Comparison of ENCODE assay signal across 9 mouse cellular contexts in the genomic region with DNA sequence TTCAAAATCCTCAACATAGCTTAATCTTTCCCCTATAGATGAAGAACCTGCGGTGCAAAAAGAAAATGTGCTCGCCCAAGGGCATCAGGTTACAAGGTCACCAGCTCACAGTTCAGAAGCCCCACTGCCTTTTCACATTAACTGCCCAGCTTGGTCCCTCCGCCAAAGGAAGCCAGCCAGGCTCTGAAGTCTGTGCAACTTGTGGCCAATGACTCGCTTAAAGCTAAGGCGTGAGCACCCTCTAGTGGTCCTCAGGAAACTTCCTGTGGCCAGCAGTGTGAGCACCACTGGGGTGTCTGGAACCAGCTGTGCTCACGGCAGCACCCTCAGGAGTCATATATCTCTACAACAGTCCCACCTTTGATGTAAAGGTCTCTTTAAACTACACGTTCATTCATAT. TPM values are rescaled to one million over a fixed set of nuclear protein-coding genes. Genes with fewer than 3 reads are reported as not detected.
DNase-seq lines count a peak whose midpoint lies in the region; ATAC-seq and TF ChIP-seq lines count a peak whose summit lies in the region.
"Had no signal": no experiment of that assay in that cellular context is flagged by ENCODE, and none has a peak within 500 bp of the region (broad histone marks: within the 10 kb centered on the region; RNA-seq: fewer than 3 reads in every experiment).

No protein-coding gene starts in this region.

- TF ChIP-seq EP300 in MEL (IDR thresholded peaks at IDR 0.05; ENCODE audit: low read depth in 1 of 2, low read length in 2 of 2): no peak

- WGBS in forebrain, embryonic 15.5 days: 5% methylated on average over 7 of the region's 7 CpGs
- 2% methylated on average over 7 of the region's 7 CpGs for WGBS in hindbrain, embryonic 13.5 days

- TF ChIP-seq POLR2A in MEL (IDR thresholded peaks at IDR 0.05; ENCODE audit: control insufficient read depth in 1 of 2, insufficient read depth in 1 of 2, low read depth in 1 of 2, low read length in 2 of 2, poor library complexity in 1 of 2): no peak

- H3K4me2 ChIP-seq in forebrain, embryonic 15.5 days (replicated peaks): no peak overlapping the region
- H3K4me2 ChIP-seq in hindbrain, embryonic 13.5 days: no peak overlapping the region
- H3K4me2 ChIP-seq: limb, embryonic 15.5 days had no signal

- peak; percentile 94 for DNase-seq in MEL (ENCODE audit: low read depth, low spot score)
- peak; percentile 26 for DNase-seq in brain, embryonic 18.5 days (ENCODE audit: low read depth, low spot score)
- DNase-seq in layer of hippocampus, postnatal 36 days: peak; percentile 49 to 53
- DNase-seq in right cerebral cortex, adult 18-20 months: peak; percentile 73
- DNase-seq in urinary bladder, postnatal 36 days (ENCODE audit: low spot score in 2 of 2): peak; percentile 56 to 74

- H3K9ac ChIP-seq in MEL (ENCODE audit: control insufficient read depth, low read depth, low read length, poor library complexity, severe bottlenecking): 0 out of 2 replicates have a peak overlapping the region, but pooled peaks have one; percentile 21
- no peak overlapping the region for H3K9ac ChIP-seq in forebrain, embryonic 15.5 days (replicated peaks)
- H3K9ac ChIP-seq in hindbrain, embryonic 13.5 days: no peak overlapping the region
- H3K9ac ChIP-seq: limb, embryonic 15.5 days had no signal

- H3K4me1 ChIP-seq in MEL (ENCODE audit: control insufficient read depth in 1 of 2, insufficient read depth in 2 of 2, low read length in 2 of 2): no peaks in the 10 kb centered on the region
- peaks cover 12% of the 10 kb centered on the region; the same call in 1 of the 2 replicates for H3K4me1 ChIP-seq in forebrain, embryonic 15.5 days
- no peaks in the 10 kb centered on the region for H3K4me1 ChIP-seq in hindbrain, embryonic 13.5 days (replicated peaks)

- no peak overlapping the region for H3K27ac ChIP-seq in MEL (ENCODE audit: control insufficient read depth, low read depth, low read length)
- no peak overlapping the region for H3K27ac ChIP-seq in forebrain, embryonic 15.5 days (replicated peaks)
- H3K27ac ChIP-seq in hindbrain, embryonic 13.5 days: no peak overlapping the region
- H3K27ac ChIP-seq: limb, embryonic 15.5 days had no signal

- H3K4me3 ChIP-seq in MEL (ENCODE audit: control insufficient read depth in 1 of 2, insufficient read depth in 1 of 2, low read depth in 2 of 2, low read length in 2 of 2): peak overlapping the region in 1 of 2 experiments; percentile 20; a peak in 2 of 4 replicates
- H3K4me3 ChIP-seq in forebrain, embryonic 15.5 days: no peak overlapping the region
- H3K4me3 ChIP-seq in hindbrain, embryonic 13.5 days: no peak overlapping the region
- H3K4me3 ChIP-seq: limb, embryonic 15.5 days had no signal

- peak; percentile 82 for ATAC-seq in forebrain, embryonic 15.5 days (replicated peaks)
- ATAC-seq in hindbrain, embryonic 13.5 days (ENCODE audit: low FRiP score): peak; percentile 86
- ATAC-seq in megakaryocyte progenitor cell, adult 5-6 weeks (replicated peaks; ENCODE audit: poor library complexity): peak; percentile 98

- no peaks in the 10 kb centered on the region for H3K79me2 ChIP-seq in MEL (ENCODE audit: control insufficient read depth, insufficient read depth, low read length, poor library complexity)

- TF ChIP-seq CTCF in MEL (IDR thresholded peaks at IDR 0.05 in 2 of 3, conservative IDR thresholded peaks at IDR 0.05 in 1 of 3; ENCODE audit: control insufficient read depth in 1 of 3, insufficient read depth in 1 of 3, low read depth in 2 of 3, low read length in 3 of 3, poor library complexity in 1 of 3, severe bottlenecking in 1 of 3): peak; percentile 83 to 91 (median 89)

- H3K9me3 ChIP-seq in MEL (replicated peaks; ENCODE audit: insufficient read depth, low read length): no peaks in the 10 kb centered on the region
- no peaks in the 10 kb centered on the region for H3K9me3 ChIP-seq in forebrain, embryonic 15.5 days
- no peaks in the 10 kb centered on the region for H3K9me3 ChIP-seq in hindbrain, embryonic 13.5 days
- H3K9me3 ChIP-seq: limb, embryonic 15.5 days had no signal

- no peaks in the 10 kb centered on the region for H3K27me3 ChIP-seq in MEL (ENCODE audit: control insufficient read depth in 1 of 2, insufficient read depth in 2 of 2, low read length in 2 of 2)
- H3K27me3 ChIP-seq in forebrain, embryonic 15.5 days: no peaks in the 10 kb centered on the region
- H3K27me3 ChIP-seq in hindbrain, embryonic 13.5 days: no peaks in the 10 kb centered on the region
- H3K27me3 ChIP-seq: limb, embryonic 15.5 days had no signal

- H3K36me3 ChIP-seq in MEL (ENCODE audit: control insufficient read depth in 1 of 2, insufficient read depth in 2 of 2, low read length in 2 of 2): no peaks in the 10 kb centered on the region
- H3K36me3 ChIP-seq in forebrain, embryonic 15.5 days: no peaks in the 10 kb centered on the region
- H3K36me3 ChIP-seq in hindbrain, embryonic 13.5 days: no peaks in the 10 kb centered on the region
- H3K36me3 ChIP-seq: limb, embryonic 15.5 days had no signal

- peak; percentile 92 for TF ChIP-seq RAD21 in MEL (IDR thresholded peaks at IDR 0.05; ENCODE audit: low read depth, low read length)

TF ChIP-seq in MEL, 35 proteins besides CTCF, POLR2A, EP300 and RAD21:
- TF ChIP-seq SIN3A (IDR thresholded peaks at IDR 0.05; ENCODE audit: low read length) (0 out of 2 replicates have a peak, but pooled peaks have one; percentile 10), POLR2AphosphoS5 (IDR thresholded peaks at IDR 0.05; ENCODE audit: borderline replicate concordance, low read depth, low read length) (no peak), MAFK (IDR thresholded peaks at IDR 0.05; ENCODE audit: borderline replicate concordance, low read depth, low read length) (no peak), TBP (IDR thresholded peaks at IDR 0.05; ENCODE audit: low read depth, low read length) (no peak), ZC3H11A (IDR thresholded peaks at IDR 0.05; ENCODE audit: low read depth, low read length) (peak; percentile 81), SMC3 (IDR thresholded peaks at IDR 0.05; ENCODE audit: low read depth, low read length) (peak; percentile 88)

RNA-seq across cellular contexts. Expression of gene Aox2, which starts 18.2 kb away (rescaled TPM):
- total RNA-seq in MEL (2012; rRNA removed): 0.03 and 0.08 TPM in 2 replicates
- polyA plus RNA-seq in MEL (2012; ENCODE audit: insufficient read depth in 1 of 2, insufficient read length in 2 of 2, low read depth in 1 of 2, low replicate concordance in 2 of 2, missing spikeins in 1 of 2): under 1 TPM in 1 of 2 experiments, not detected in 1; 0.04 TPM
- polyA plus RNA-seq in forebrain, embryonic 15.5 days (2015; fragmentation: Nextera tagmentation; extraction: Ambion mirVana): not detected in 2 replicates
- 0.05 TPM in 2 replicates for polyA plus RNA-seq in hindbrain, embryonic 13.5 days (2015; fragmentation: Nextera tagmentation; extraction: Ambion mirVana)
- total RNA-seq in layer of hippocampus, postnatal 36 days (2021): not detected
- total RNA-seq in megakaryocyte progenitor cell, adult 5-6 weeks (2015): 0.05 TPM in 1 of 2 replicates, not detected in the other
- total RNA-seq in megakaryocyte progenitor cell, adult 5-6 weeks (2017): not detected in 2 replicates

Comparison
In these comparisons a context has a peak if more than half of its experiments do, and no peak if none do; other contexts are left out.
1. DNase-seq: peak in every context shown above with its lines; median percentile 94 in MEL; 73 in right cerebral cortex, adult 18-20 months; 65 in urinary bladder, postnatal 36 days; 51 in layer of hippocampus, postnatal 36 days; 26 in brain, embryonic 18.5 days.